Mouse (Mus musculus) Muller cell, postnatal 12 days (primary cell): ENCODE measurements around the gene Mtg2.
A peak's percentile ranks its signal among the peaks of the same experiment; 100 is the strongest.

Source experiments
- DNase-seq: peaks from one replicate; pipeline ENCODE4 v3.0.0-alpha.2; 2015; ENCODE audit errors: inconsistent ontology term

Gene Mtg2

DNA sequence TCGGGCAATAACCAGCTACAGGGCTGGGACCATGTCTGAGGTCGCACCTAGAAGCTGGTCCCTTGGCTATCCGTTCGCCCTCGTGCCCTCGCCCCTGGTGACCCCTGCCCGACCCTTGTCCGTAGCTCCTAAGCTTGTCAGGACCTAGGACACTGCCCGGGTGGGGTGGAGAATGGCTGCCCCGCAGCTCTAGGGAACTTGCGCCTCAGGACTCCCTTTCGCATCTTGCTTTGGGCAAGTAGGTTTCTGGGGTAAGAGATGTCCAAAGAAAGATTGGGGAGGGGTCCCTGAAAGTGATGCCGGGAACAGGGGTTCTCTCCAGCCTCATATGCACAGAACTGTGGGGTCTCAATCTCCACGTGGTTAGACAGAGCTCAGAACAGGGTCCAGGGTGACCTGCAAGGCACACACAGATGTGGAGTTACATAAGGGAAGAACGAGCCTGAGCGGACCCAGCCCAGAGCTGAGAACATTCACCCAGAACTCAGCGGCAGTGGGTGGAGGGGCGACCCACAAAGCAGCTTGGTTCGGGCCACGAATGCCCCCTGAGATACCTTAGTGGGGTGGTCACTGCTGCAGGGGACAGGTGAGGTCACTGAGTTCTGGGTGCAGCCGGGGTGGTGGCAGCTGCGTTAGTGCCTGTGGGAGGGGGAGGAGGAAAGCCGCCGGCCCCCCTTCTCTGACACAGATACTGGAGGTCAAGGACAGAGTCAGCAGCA lies 34.4 kb downstream of the Mtg2 start:
- no peak for DNase-seq

DNA sequence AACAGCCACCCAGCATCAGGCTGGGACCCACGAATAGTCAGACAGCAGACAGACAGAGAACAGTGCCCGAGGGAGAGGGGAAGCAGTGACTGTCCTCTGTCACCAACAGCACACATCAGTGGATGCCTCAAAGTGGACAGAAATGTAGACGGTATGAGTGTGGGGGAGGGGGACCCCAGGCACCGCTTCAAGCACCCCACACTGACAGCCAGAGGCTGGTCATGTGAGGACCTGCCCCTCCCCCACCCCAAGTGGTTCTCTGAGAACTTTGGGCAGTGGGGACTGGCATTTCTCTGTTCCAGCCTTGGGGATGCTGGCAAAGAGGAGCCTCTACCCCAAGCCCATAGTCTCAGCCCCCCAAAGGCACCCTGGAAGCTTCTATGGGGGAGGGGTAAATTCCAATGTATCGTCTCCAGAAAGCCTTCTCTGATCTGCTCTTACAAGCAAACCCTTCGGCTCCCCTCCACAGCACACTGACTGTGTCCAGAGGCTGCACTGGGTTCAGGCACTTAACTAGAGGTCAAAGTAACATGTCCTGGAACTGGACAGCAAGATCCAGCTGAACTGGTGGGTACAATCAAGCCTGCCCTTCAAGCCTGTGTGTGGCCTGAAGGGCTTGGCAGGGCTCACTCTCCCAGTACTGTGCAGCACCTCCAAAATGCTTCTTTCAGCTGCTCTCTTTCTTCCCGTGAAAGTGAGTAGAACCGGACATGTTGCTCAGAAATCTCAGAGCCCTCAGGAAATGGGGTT lies 35.2 kb downstream of the Mtg2 start:
- DNase-seq, result no peak

DNA sequence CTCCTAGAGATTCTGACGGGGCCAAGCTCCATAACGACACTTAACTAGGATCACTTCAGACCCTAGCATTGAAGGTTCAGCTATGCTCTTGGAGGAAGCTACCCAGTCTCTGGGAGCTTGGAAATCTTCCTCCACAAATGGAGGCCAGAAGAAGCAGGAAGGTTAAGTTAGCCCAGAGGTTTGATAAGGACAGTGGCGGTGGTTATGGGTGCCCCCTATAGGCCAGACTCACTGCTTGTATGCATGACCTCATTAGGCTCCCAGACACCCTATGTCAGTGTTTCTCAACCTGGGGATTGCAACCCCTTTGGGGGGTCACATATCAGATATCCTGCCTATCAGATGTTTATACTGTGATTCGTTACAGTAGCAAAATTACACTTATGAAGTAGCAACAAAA lies 36.7 kb downstream of the Mtg2 start:
- no peak for DNase-seq

DNA sequence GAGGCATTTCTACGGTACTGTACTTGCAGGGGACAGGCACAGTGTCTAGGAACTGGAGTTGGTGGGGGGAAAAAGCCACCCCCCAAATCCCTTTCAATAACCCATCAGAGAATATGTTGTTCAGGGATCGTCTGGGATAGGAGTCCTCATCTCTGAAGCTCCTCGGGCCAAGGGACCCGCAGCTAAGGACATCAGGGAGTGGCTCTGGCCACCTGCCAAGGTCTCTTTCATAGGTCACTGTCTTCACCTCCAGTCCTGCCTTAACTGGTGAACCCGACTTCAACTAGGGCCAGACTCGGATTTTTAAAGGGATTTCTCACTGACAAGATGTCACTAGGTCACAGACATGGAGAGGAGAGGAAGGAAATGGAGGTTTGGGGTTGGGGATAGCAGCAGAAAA lies 37.9 kb downstream of the Mtg2 start:
- no peak for DNase-seq

DNA sequence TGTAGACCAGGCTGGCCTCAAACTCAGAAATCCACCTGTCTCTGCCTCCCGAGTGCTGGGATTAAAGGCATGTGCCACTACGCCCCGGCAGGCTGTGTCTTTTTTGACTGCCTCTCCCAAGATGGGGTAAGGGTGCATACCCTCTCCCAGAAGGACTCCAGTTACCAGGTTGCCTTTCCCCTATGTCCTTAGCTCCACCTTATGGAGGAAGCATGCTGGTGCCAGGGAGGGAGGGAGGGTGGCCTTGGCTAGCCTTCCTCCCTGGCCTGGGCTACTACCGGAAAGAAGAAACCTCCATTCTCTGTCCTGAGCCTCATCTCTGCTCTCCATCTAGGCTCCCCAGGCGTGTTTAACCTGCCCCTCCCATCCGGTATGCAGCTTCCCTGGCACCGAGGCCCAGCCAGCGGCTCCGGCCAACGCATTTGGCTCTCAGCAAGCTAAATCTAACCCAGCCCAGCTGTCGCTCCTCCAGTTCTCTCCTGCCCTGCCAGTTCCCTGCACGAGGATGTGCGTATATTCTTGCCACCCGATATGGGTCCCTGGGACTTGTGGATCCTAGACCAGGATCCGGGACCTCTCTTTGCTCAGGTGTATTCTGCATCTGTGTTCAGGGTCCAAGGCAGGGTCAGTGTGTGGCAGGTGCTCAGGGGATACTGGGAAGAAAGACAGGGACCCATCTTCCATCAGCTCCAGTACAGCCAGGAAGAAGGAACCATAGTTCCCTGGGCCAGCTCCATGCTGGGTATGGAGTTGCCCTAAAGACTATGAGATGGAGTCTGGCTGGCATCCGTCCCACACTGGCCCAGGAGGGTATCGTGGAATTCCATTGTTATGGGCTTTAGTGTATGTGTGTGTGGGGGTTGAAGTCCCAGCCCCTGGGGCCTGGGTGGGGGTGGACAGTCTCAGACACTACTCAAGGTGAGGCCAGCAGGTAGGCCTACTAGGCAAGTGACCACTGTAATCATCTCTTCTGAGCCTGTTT lies 43.8 kb downstream of the Mtg2 start:
- DNase-seq, result peak; percentile 74

DNA sequence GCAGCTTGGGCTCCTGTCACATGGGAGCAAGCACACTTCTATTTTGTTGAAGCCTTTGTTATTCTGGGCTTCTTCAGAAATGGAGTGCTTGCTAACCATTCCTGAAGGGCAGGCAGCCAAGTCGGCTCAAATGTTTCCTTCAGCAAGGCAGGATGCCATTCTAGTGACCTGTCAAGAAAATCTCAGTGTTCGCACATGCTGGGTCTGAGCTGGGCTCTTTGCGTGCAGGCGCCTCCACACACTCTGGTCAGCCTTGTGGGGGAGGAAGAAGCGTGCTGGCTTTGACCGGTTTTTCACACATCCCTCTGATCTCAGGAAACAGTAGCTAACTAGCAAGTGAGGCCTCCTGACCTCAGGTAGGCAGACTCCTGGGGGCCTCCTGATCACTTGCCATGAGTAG lies 44.9 kb downstream of the Mtg2 start:
- DNase-seq, result peak; percentile 85

DNA sequence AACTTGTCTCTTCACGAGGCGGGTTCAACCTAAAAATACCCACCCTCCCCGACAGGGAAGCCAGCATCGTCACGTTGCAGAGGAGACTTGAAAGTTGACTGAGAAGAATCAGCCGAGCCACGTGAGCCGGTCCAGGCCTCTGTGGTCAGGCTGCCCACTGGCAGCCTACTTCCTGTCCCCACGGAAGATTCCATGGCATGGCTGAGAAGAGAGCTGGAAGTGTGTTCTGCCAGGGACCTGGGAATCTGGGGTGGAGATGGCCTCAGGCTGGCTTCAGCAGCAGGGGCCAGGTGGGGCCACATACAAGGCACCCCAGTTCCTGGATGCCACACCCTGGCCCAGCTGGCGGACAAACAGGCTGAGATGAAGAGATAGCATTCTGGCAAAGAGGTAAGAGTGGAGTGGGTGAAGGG lies 45.7 kb downstream of the Mtg2 start:
- no peak for DNase-seq

DNA sequence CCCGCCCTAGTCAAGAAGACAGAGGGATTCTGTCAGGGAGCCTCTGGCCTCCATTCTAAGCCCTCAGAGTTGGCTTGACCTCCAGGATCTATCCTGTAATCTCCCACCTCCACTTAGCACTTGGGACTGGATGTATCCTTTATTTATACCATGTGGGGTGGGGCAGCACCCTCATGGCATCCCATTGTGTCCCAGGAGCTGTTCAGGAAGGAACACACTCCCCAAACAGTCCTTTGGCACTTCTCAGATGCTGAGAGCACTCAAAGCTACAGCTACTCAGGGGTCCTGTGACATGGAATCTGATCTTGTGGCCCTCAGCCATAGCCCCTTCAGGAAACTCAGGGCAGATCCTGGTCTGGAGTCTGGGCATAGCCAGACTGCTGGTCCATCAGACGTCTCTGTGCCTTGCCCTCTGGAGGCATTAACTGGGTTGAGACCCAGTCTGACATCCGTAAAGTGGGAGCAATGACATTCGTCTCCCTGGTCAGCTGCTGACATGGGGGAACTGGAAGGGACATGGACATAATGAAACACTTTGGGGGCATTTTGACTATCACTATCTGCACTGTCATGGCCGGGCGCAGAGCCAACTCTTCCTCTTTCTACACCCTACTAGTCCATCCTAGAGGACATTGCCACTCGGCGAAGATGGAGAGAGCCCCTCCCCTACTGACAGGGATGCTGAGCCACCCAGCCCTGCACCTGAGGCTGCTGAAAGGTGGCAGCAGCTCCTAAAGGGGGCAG lies 46.5 kb downstream of the Mtg2 start:
- no peak for DNase-seq

DNA sequence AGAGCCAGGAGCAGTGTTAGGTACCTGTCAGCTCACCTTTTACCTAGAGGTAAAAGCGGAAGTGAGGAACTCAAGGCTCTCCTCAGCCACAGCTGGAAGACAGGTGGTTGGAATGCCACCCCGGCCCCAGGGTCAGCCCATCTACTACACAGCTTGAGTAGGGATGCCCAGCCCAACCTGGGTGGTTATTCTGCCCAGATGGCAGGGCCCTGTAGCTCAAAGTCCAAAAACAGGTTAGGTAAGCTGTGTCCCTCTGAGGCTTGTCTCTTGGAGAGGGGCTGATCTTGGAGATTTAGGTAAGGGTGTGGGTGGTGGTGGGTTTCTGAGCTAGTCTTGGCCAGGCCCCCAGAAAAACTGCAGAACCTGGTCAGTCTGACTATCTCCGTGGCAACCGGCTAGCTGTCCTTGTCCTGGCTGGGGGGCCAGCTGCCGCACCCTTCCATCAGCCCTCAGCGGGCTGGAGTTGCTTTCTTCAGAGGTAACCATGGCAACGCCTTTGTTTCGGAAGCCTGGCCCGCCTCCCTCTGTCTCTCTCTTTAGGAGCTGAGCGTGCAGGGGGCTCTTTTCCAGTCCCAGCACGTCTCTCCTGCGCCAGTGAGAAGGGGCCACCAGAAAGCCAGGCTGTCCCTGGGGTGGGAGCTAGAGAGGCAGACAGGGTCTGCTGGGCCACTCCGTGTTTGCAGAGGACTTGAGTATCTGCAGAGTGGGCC lies 47.3 kb downstream of the Mtg2 start:
- DNase-seq, result peak; percentile 34

DNA sequence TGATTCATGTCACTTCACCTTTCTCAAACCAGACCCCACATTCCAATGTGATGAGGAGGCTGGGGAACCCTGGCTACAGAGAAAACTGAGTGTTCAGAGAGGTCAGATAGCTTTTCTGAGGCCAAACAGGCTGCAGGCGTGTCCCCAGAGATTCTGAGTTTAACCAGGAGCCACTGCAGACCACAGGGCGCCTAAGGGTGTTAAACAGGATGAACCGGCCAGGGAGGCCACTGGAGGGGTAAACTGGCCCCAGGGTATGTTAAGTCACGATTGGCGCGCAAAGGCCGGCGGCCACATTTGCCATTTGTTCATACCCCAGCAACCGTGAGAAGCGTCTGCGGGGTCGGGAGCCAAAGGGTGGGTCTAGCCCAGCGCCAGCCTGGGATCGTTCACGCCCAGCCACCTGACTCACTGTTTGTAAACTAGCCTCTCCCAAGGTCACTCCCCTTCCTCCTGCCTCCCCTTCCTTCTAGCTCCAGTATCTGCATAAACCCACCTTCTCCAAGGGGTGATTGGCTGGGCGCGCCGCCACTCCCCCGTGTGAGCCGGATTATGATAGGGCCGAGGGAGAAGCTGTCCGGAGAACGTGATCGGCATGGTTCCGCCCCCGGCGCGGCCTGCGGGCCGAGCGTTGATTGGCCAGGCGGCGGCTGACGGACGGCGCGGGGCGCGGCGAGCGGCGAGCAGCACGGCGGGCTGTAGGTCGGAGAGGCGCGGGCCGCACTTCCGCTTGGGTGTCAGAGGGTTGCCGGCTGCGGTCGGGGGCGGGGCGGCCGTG lies 48.5 kb downstream of the Mtg2 start, which contains the start of gene Osbpl2:
TSS of gene Osbpl2 (plus strand) at position 646 of the 778 bp plus-strand sequence.
- peak; percentile 100 for DNase-seq

DNA sequence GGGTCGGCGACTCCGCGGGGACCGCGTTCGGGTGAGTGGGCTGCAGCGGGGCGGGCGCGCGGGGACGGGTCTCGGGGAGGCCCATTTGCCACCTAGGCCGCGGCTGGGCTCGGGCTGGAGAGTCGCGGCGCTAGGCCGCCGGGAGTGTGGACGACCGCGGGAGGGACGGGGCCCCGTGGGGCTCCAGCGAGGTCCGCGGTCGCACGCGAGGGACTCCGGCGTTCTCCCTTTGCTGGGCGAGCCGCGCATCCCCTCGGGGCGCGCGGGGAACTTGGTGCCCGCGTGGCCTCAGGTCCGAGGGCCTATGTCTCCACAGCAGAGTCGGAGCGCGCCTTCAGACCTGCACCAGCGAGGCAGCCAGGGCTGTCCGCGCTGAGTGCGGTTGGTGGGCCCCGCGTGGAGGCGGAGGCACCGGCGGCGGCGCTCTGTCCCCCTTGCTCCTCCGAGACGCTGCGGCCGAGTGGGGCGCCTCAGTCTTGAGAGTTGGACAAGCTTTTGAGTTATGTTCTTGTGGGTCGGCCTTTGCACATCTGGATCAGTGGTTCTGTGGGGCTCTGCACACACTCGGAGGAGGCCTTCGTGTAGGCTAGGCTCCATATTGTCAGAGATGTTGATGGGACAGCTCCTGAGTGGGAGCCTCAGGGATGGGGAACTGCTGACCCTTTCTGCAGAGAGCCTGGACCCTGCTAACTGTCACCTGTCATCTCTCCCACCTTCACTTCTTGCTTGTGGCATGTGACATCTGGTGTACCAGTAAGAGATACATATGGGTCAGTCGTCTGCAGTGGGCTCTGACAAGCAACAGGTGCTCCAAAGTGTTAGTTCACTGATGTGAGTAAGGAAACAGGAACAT lies 49.3 kb downstream of the Mtg2 start:
- DNase-seq, result no peak

DNA sequence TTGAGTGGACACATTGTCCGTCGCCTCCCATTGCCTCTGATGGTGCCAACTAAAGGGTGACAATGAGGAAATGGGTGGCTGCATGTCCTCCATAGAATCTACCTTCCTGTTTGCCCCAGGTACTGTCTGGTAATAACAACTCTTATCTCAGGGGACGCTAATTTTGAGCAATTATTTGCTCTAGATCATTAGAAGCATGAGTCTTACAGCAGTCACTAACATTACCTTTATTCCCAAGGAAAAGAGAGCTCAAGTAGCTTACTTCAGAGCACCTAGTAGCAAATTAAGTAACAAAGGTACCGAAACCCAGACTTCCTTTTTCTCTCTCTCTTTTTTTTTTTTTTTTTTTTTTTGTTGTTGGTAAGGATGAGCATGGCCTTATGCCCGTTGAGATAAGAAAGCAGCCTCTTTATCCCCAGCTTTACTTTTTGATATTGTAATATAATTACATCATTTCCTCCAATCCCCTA lies 49.9 kb downstream of the Mtg2 start:
- DNase-seq, result no peak

DNA sequence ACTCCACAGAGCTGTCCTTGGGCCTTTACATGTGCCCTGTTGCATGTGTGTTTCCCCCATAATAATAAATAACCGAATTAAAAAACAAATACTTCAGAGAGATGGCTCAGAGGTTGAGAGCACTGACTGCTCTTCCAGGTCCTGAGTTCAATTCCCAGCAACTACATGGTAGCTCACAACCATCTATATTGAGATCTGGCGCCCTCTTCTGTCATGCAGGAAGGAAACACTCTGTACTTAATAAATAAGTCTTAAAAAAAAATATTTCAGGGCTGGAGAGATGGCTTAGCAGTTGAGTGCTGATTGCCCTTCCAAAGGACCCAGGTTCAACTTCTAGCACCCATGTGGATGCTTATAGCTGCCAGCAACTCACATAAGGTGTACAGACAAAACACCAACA lies 53.8 kb downstream of the Mtg2 start:
- no peak for DNase-seq

DNA sequence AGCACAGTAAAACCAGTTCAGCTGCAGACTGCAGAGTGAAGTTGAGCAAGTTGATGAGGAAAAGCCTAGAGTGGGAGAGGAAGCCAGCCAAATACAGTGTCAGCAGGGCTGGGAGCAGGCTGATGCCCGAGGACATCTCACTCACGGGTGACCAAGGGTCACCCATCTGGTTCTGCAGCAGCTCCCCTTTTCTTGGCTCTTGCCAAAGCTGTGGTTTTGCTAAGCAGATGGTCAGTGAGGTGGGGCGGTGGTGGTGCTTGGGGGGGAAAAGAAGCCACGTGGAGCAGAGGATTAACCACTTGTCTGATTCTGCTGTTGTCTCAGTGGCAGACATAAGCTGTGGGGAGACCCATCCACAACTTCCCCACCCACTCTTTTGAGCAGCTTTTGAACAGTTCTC lies 55.8 kb downstream of the Mtg2 start:
- DNase-seq, result peak; percentile 91

DNA sequence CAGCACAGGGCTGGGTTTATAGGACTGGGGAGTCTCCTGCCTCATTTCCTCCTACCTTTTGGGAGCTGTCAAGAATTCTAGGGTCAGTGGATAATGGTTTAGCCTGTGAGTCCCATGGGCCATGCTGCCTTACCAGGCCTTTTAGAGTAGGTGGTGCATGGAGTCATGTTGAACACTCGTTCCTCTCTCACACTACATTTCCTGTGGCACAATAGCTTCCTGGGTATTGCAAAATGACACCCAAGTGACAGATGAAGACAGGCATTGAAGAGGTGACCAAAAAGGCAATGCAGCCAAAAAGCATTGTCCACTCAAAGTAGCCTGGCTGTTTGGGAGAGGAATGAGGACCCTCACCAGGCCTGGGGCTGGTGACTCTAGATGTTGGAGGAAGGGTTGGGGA lies 57.3 kb downstream of the Mtg2 start:
- DNase-seq, result no peak

DNA sequence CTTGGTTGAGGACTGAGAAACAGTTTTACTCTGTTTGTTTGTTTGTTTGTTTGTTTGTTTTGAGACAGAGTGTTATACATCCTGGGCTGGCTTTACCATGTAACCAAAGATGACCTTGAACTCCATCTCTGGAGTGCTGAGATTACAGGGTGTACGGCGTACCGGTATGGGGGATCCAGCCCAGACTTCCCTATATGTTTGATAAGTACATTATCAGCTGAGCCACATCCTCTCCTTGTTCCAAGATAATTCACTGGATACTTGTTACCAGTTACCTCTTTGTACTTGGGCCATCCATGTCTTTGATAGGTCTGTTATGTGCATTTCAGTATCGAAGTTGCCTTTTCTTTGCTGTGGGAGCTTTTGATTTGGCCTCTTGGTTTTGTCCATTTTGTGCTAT lies 62.8 kb downstream of the Mtg2 start:
- no peak for DNase-seq

DNA sequence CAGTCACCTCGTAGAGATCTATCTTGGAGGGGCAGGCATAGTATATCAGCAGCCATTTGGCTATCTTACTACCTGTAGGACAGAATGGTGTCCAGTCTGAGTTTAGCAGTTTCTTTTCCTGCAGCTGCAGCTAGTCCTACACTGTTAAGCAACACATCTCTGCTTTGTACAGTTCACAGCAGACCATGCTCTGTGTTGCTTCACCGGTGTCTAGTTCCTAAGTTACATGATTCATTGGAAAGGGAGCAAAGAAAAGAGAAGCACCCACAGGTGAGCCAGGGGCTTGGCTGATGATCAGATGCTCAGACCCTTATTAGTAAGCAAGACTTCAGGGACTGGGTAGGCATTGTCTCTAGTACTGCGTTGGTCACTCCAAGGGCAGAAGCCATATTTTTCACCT lies 63.5 kb downstream of the Mtg2 start:
- no peak for DNase-seq

DNA sequence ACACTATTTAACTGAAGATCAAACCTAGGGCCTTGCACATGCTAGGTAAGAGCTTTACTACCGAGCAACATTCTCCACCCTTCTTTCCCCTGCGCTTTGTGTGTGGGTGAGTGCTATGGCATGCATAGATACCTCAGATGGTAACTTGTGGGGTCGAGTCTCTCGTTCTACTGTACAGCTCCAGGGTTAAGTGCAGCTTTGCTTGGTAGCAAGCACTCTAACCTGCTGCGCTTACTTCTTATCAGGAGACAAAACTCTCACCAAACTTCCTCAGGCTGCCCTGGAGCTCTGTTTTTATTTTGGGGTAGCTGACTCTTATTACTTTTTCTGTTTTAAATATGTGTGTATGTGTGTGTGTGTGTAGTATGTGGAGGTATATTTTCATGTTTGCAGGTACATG lies 65.0 kb downstream of the Mtg2 start:
- no peak for DNase-seq
